Mouse (Mus musculus) G1E (cell line): ENCODE data around the gene Fgfr2. TPM values are rescaled to one million over a fixed set of nuclear protein-coding genes. Genes with fewer than 3 reads are reported as not detected.

Experiments used
- ATAC-seq: 2 replicates; pipeline ENCODE4 v1.8.0; 2016; ENCODE audit warnings: mild to moderate bottlenecking; ENCODE audit not compliant: insufficient number of reproducible peaks, poor library complexity, low FRiP score, severe bottlenecking; ENCODE audit errors: extremely low read depth
- DNase-seq: peaks from one replicate; pipeline ENCODE4 v3.0.0; 2012; ENCODE audit warnings: low spot score
- H3K27me3 ChIP-seq: 2 replicates; pipeline ENCODE4 v1.6.1; 2012; ENCODE audit warnings: mild to moderate bottlenecking, low read length, inconsistent platforms; ENCODE audit not compliant: insufficient read depth
- H3K36me3 ChIP-seq: replicated peaks from 2 replicates; pipeline ENCODE3; 2012; ENCODE audit warnings: mild to moderate bottlenecking, inconsistent platforms
- H3K4me1 ChIP-seq: 2 replicates; pipeline ENCODE4 v1.6.1; 2012; ENCODE audit warnings: low read depth, low read length, inconsistent platforms, mixed read lengths; ENCODE audit not compliant: insufficient read depth
- H3K4me3 ChIP-seq: 2 replicates; pipeline ENCODE4 v1.5.1; 2012; ENCODE audit warnings: low read depth, mild to moderate bottlenecking, inconsistent platforms, low read length, moderate library complexity, mixed read lengths
- H3K9me3 ChIP-seq: replicated peaks from 2 replicates; pipeline ENCODE4 v1.6.1; 2012; ENCODE audit warnings: inconsistent platforms
- CTCF ChIP-seq: IDR thresholded peaks from 2 replicates; pipeline ENCODE4 v1.5.1; 2012; ENCODE audit warnings: low read depth, low read length, inconsistent platforms, mixed read lengths
- GATA1 ChIP-seq: IDR thresholded peaks from 2 replicates; pipeline ENCODE4 v1.6.1; 2012; ENCODE audit warnings: borderline replicate concordance, low read length, inconsistent platforms, mixed read lengths
- GATA2 ChIP-seq: IDR thresholded peaks from 2 replicates; pipeline ENCODE4 v1.6.1; 2012; ENCODE audit warnings: low read depth, low read length, inconsistent platforms, borderline replicate concordance
- POLR2AphosphoS5 ChIP-seq: IDR thresholded peaks from 2 replicates; pipeline ENCODE4 v1.6.1; 2012; ENCODE audit warnings: low read depth, low read length, inconsistent platforms; ENCODE audit not compliant: insufficient replicate concordance
- TAL1 ChIP-seq: conservative IDR thresholded peaks from 2 replicates; pipeline ENCODE4 v1.6.1; 2012; ENCODE audit warnings: low read depth, low read length, inconsistent platforms, mixed read lengths
- polyA plus RNA-seq: library from polyadenylated mRNA; stranded (reverse); fragments of >175 nt; gene quantifications from 2 replicates; pipeline ENCODE4 v1.2.3, GENCODE M21; 2012
- total RNA-seq, 2 experiments: library from RNA; stranded (forward) in 1 of 2; stranded (reverse) in 1 of 2; fragments of 200-1000 nt in 1 of 2; fragments of >200 nt in 1 of 2; fragmentation: Nextera tagmentation in 1 of 2; gene quantifications; 2 replicates each; pipeline ENCODE4 v1.2.3; 2014 to 2017

The Fgfr2 gene
- total and polyA plus RNA-seq, 3 experiments = 0.22 TPM; not detected in 2

- H3K4me1 ChIP-seq = peaks cover 30% of the 10 kb centered on the region
- ATAC-seq = no peak
Measured at GRCm38 (mm10) chr7:132699165-132699564, 424.0 kb downstream of the Fgfr2 start.

GRCm38 (mm10) chr7:132698737-132699136 lies 424.4 kb downstream of the Fgfr2 start:
- no peaks in the 10 kb centered on the region for H3K36me3 ChIP-seq
- H3K4me1 ChIP-seq = peaks cover 30% of the 10 kb centered on the region
- no peak for TF ChIP-seq POLR2AphosphoS5
- TF ChIP-seq GATA2 = no peak
- TF ChIP-seq TAL1 = no peak
- TF ChIP-seq GATA1 = no peak
- no peak for TF ChIP-seq CTCF
- no peak overlapping the region for H3K4me3 ChIP-seq
- peaks cover 8% of the 10 kb centered on the region for H3K9me3 ChIP-seq
- ATAC-seq = no peak
- peaks cover 46% of the 10 kb centered on the region for H3K27me3 ChIP-seq
- no peak for DNase-seq

More at GRCm38 (mm10) chr7:132699165-132699564, 424.0 kb downstream of the Fgfr2 start:
- H3K36me3 ChIP-seq = no peaks in the 10 kb centered on the region
- H3K4me3 ChIP-seq = no peak overlapping the region
- TF ChIP-seq GATA2 = no peak
- no peak for TF ChIP-seq TAL1
- TF ChIP-seq CTCF = no peak
- no peak for TF ChIP-seq GATA1
- TF ChIP-seq POLR2AphosphoS5 = no peak
- no peak for DNase-seq
- H3K9me3 ChIP-seq = peaks cover 8% of the 10 kb centered on the region
- peaks cover 50% of the 10 kb centered on the region for H3K27me3 ChIP-seq

GRCm38 (mm10) chr7:132697258-132697796 lies 425.8 kb downstream of the Fgfr2 start:
- Histone ChIP-seq H3K9me3 (peaks cover 8% of the 10 kb centered on the region), H3K27me3 (peaks cover 46% of the 10 kb centered on the region), H3K4me3 (no peak overlapping the region), H3K36me3 (no peaks in the 10 kb centered on the region), H3K4me1 (peaks cover 19% of the 10 kb centered on the region)
- ATAC-seq = no peak
- TF ChIP-seq TAL1 (no peak), POLR2AphosphoS5 (no peak), CTCF (no peak), GATA1 (no peak), GATA2 (no peak)
- DNase-seq = no peak

GRCm38 (mm10) chr7:132693561-132693960 lies 429.6 kb downstream of the Fgfr2 start:
- H3K27me3 ChIP-seq = peaks cover 44% of the 10 kb centered on the region
- H3K36me3 ChIP-seq = no peaks in the 10 kb centered on the region
- H3K4me1 ChIP-seq = peaks cover 21% of the 10 kb centered on the region
- TF ChIP-seq TAL1 (no peak), CTCF (no peak), GATA2 (no peak), GATA1 (no peak), POLR2AphosphoS5 (no peak)
- ATAC-seq (no peak), DNase-seq (no peak)
- no peak overlapping the region for H3K4me3 ChIP-seq
- H3K9me3 ChIP-seq = peaks cover 8% of the 10 kb centered on the region

GRCm38 (mm10) chr7:132692719-132693118 lies 430.4 kb downstream of the Fgfr2 start:
- ATAC-seq (no peak), DNase-seq (no peak)
- Histone ChIP-seq H3K4me1 (peaks cover 30% of the 10 kb centered on the region), H3K9me3 (peaks cover 8% of the 10 kb centered on the region), H3K27me3 (peaks cover 42% of the 10 kb centered on the region), H3K36me3 (no peaks in the 10 kb centered on the region), H3K4me3 (no peak overlapping the region)
- TF ChIP-seq GATA1 = no peak
- no peak for TF ChIP-seq CTCF
- no peak for TF ChIP-seq GATA2
- TF ChIP-seq POLR2AphosphoS5 = no peak
- no peak for TF ChIP-seq TAL1

GRCm38 (mm10) chr7:132690716-132691472 lies 432.3 kb downstream of the Fgfr2 start:
- no peak for DNase-seq
- peaks cover 48% of the 10 kb centered on the region for H3K4me1 ChIP-seq
- ATAC-seq = no peak
- H3K27me3 ChIP-seq = peaks cover 28% of the 10 kb centered on the region
- H3K36me3 ChIP-seq = no peaks in the 10 kb centered on the region
- H3K4me3 ChIP-seq = no peak overlapping the region
- TF ChIP-seq GATA2 (no peak), POLR2AphosphoS5 (no peak), GATA1 (no peak), CTCF (no peak), TAL1 (no peak)
- peaks cover 8% of the 10 kb centered on the region for H3K9me3 ChIP-seq
